Comparison of ENCODE assay signal across 8 mouse cellular contexts in the genomic region with DNA sequence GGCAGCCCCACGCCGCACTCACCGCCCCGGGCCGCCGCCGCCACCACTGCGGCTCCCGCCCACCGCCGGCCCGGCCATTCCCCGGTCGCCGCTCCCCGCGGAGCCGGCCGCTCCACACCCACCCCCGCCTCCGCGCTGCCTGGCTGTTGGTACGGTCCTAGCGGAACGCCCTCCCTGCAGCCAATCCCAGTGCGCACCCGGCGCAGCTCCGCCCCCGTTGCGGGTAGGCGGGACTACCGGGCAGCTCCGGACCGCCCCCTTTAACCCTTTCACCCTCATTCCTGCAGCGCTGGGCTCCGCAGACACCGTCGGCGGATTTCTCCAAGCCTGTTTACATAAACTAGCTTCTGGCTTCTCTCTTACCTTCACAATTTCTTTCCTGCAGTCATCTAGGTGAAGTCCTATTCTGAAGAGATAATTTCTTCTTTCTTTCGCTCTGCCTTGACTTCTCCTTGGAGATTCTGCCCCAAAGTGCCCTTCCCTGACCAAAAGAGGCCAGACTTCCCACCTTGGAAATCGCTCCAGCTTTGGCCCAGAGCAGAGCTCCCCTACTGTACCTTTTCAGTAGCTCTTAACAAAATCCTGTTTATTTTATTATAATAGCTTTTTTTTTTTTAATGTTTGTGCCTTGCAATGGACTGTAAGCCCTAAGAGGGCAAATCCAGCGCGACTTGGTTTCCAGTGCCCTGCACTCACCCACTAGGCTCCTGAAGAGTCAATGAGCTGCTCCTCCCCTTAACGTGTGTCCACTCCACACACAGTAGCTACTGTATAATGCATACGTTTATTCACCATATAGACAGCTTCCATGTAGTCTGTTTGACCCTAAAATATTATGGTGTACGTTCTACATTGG. TPM values are rescaled to one million over a fixed set of nuclear protein-coding genes. Genes with fewer than 3 reads are reported as not detected.
A peak's percentile ranks its signal among the peaks of the same experiment; 100 is the strongest.
DNase-seq lines count a peak whose midpoint lies in the region; ATAC-seq lines count a peak whose summit lies in the region.

A gene (minus strand): TSS at position 137 of the 856 bp plus-strand sequence.

- peak; percentile 97 for DNase-seq in ZHBTc4 (ENCODE audit: low read depth, low spot score)
- DNase-seq in gastrocnemius, adult 8-10 months (ENCODE audit: low spot score in 2 of 2): peak; percentile 93 to 95
- DNase-seq in hindlimb bud, embryonic 11.5 days (ENCODE audit: extremely low spot score, low read depth, low spot score): peak; percentile 76
- DNase-seq in left cerebral cortex, adult 8-10 months (ENCODE audit: low spot score in 2 of 2): peak; percentile 88 to 97
- DNase-seq in right cerebral cortex, postnatal 10 days (ENCODE audit: low spot score in 2 of 2): peak; percentile 98 to 99
- peak; percentile 95 for DNase-seq in urinary bladder, postnatal 25 days (ENCODE audit: low spot score)

- H3K4me1 ChIP-seq in megakaryocyte, embryonic 14.5 days: peaks cover 73% of the 10 kb centered on the region

- peaks cover 2% of the 10 kb centered on the region for H3K27me3 ChIP-seq in megakaryocyte, embryonic 14.5 days (replicated peaks)

- H3K9me3 ChIP-seq in megakaryocyte, embryonic 14.5 days: no peaks in the 10 kb centered on the region

- peak; percentile 97 for ATAC-seq in common myeloid progenitor, adult 5-6 weeks (replicated peaks; ENCODE audit: low read depth, poor library complexity, severe bottlenecking)

- peak within 1 kb of the TSS; percentile 95 for H3K4me3 ChIP-seq in megakaryocyte, embryonic 14.5 days (replicated peaks)

- H3K36me3 ChIP-seq in megakaryocyte, embryonic 14.5 days (replicated peaks; ENCODE audit: low read length): peaks cover 18% of the 10 kb centered on the region

RNA-seq across cellular contexts. Expression of the gene that starts here (rescaled TPM):
- 35.0 and 35.9 TPM in 2 replicates for total RNA-seq in common myeloid progenitor, adult 5-6 weeks (2017)
- 10 to 100 TPM; 28.2 to 50.5 (median 34.6) TPM for total RNA-seq in gastrocnemius, adult 8-10 months (2022)
- 10 to 100 TPM; 69.0 to 81.1 (median 75.8) TPM for total RNA-seq in left cerebral cortex, adult 8-10 months (2022)
- 1.3 and 6.0 TPM in 2 replicates for polyA plus RNA-seq in megakaryocyte, embryonic 14.5 days (2012; ENCODE audit: insufficient read depth, low replicate concordance)

Comparison
In these comparisons a context has a peak if more than half of its experiments do, and no peak if none do; other contexts are left out.
1. Peak in every context shown above with its lines: DNase-seq, ATAC-seq and H3K4me3 ChIP-seq.